ENCODE assay signal across 14 mouse cellular contexts in the genomic region with DNA sequence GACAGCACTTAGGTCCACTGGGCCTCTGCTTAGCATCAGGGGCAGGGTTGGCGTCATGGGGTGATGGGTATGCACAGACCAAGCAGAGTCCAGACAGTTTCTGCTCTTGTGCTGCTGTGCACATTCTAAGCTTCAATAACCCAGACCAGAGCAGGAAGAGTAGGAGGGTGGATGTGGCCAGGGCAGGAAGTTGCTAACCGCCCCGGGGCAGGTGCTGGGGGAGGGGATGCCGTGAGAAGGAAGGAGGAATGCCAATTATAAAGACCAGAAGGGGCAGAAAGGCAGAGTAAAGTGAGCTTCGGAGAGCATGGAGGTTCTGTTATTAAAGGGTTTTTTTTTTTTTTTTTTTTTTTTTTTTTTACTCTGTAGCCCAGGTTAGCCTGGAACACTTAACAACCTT. TPM values are rescaled to one million over a fixed set of nuclear protein-coding genes. Genes with fewer than 3 reads are reported as not detected.
DNase-seq lines count a peak whose midpoint lies in the region; ATAC-seq and TF ChIP-seq lines count a peak whose summit lies in the region.
"Had no signal": no experiment of that assay in that cellular context is flagged by ENCODE, and none has a peak within 500 bp of the region (broad histone marks: within the 10 kb centered on the region; RNA-seq: fewer than 3 reads in every experiment).

No protein-coding gene starts in this region.

- TF ChIP-seq RAD21 in MEL (IDR thresholded peaks at IDR 0.05; ENCODE audit: low read depth, low read length): no peak

- H3K4me2 ChIP-seq in heart, embryonic 11.5 days: no peak overlapping the region
- H3K4me2 ChIP-seq: embryonic facial prominence, embryonic 12.5 days had no signal

- H3K9me3 ChIP-seq in heart, embryonic 11.5 days (replicated peaks; ENCODE audit: control insufficient read depth, low read length): no peaks in the 10 kb centered on the region
- no peaks in the 10 kb centered on the region for H3K9me3 ChIP-seq in MEL (replicated peaks; ENCODE audit: insufficient read depth, low read length)
- H3K9me3 ChIP-seq in forebrain, embryonic 10.5 days: no peaks in the 10 kb centered on the region
- H3K9me3 ChIP-seq: embryonic facial prominence, embryonic 12.5 days had no signal

- H3K4me1 ChIP-seq in heart, embryonic 11.5 days (ENCODE audit: control insufficient read depth, insufficient read depth, low read length): peaks cover 34% of the 10 kb centered on the region
- peaks cover 13 to 25% of the 10 kb centered on the region in 2 experiments for H3K4me1 ChIP-seq in MEL (ENCODE audit: control insufficient read depth in 1 of 2, insufficient read depth in 2 of 2, low read length in 2 of 2)
- peaks cover 35% of the 10 kb centered on the region for H3K4me1 ChIP-seq in thymus, adult 2 months (replicated peaks; ENCODE audit: control insufficient read depth, insufficient read depth, low read length)
- peaks cover 29% of the 10 kb centered on the region for H3K4me1 ChIP-seq in forebrain, embryonic 10.5 days

- DNase-seq in heart, adult 9 months (ENCODE audit: low spot score in 2 of 2): no peak
- DNase-seq in MEL (ENCODE audit: low read depth, low spot score): peak; percentile 74
- peak; percentile 61 for DNase-seq in lung, postnatal 36 days
- peak; percentile 91 for DNase-seq in thymus, adult 2 months
- DNase-seq in c-Kit-positive CD71-positive TER-119-positive erythroid progenitor cells, embryonic 14.5 days (ENCODE audit: low spot score): no peak
- no peak for DNase-seq in gastrocnemius, postnatal 36 days
- DNase-seq in forebrain, embryonic 10.5 days (ENCODE audit: extremely low spot score, low spot score): no peak
- DNase-seq: gastrocnemius, postnatal 14 days; right cerebral cortex, adult 18-20 months had no signal

- peak in 1 of 2 experiments; percentile 67; a peak in 3 of 4 replicates for TF ChIP-seq EP300 in MEL (IDR thresholded peaks at IDR 0.05; ENCODE audit: low read depth in 1 of 2, low read length in 2 of 2)

- H3K9ac ChIP-seq in heart, embryonic 11.5 days (ENCODE audit: low read depth, low read length): no peak overlapping the region
- peak overlapping the region; percentile 68 for H3K9ac ChIP-seq in MEL (ENCODE audit: control insufficient read depth, low read depth, low read length, poor library complexity, severe bottlenecking)
- H3K9ac ChIP-seq: embryonic facial prominence, embryonic 12.5 days had no signal

- H3K27me3 ChIP-seq in heart, embryonic 11.5 days (ENCODE audit: control insufficient read depth, insufficient read depth, low read length): no peaks in the 10 kb centered on the region
- H3K27me3 ChIP-seq in MEL (ENCODE audit: control insufficient read depth in 1 of 2, insufficient read depth in 2 of 2, low read length in 2 of 2): no peaks in the 10 kb centered on the region
- H3K27me3 ChIP-seq in thymus, adult 2 months (ENCODE audit: control insufficient read depth, insufficient read depth, low read length): no peaks in the 10 kb centered on the region
- peaks cover 6% of the 10 kb centered on the region; the same call in 1 of the 2 replicates for H3K27me3 ChIP-seq in forebrain, embryonic 10.5 days (ENCODE audit: poor library complexity, severe bottlenecking)

- H3K4me3 ChIP-seq in heart, embryonic 11.5 days (ENCODE audit: low read depth, low read length): no peak overlapping the region
- H3K4me3 ChIP-seq in MEL (ENCODE audit: control insufficient read depth in 1 of 2, insufficient read depth in 1 of 2, low read depth in 2 of 2, low read length in 2 of 2): peak overlapping the region; percentile 47 to 72
- H3K4me3 ChIP-seq in thymus, adult 2 months (ENCODE audit: control insufficient read depth, insufficient read depth, low read length): peak overlapping the region; percentile 69
- no peak overlapping the region for H3K4me3 ChIP-seq in forebrain, embryonic 10.5 days
- H3K4me3 ChIP-seq: embryonic facial prominence, embryonic 12.5 days had no signal

- no peaks in the 10 kb centered on the region; the same call in none of the 2 replicates for H3K79me2 ChIP-seq in MEL (ENCODE audit: control insufficient read depth, insufficient read depth, low read length, poor library complexity)

- no peaks in the 10 kb centered on the region for H3K36me3 ChIP-seq in heart, embryonic 11.5 days (ENCODE audit: control insufficient read depth, insufficient read depth, low read length)
- H3K36me3 ChIP-seq in MEL (ENCODE audit: control insufficient read depth in 1 of 2, insufficient read depth in 2 of 2, low read length in 2 of 2): peaks cover 0 to 15% of the 10 kb centered on the region in 2 experiments; a peak in 2 of 4 replicates
- H3K36me3 ChIP-seq in thymus, adult 2 months (ENCODE audit: control insufficient read depth, insufficient read depth, low read length): peaks cover 13% of the 10 kb centered on the region
- H3K36me3 ChIP-seq in forebrain, embryonic 10.5 days (replicated peaks): peaks cover 3% of the 10 kb centered on the region

- no peak for TF ChIP-seq CTCF in MEL (IDR thresholded peaks at IDR 0.05 in 2 of 3, conservative IDR thresholded peaks at IDR 0.05 in 1 of 3; ENCODE audit: control insufficient read depth in 1 of 3, insufficient read depth in 1 of 3, low read depth in 2 of 3, low read length in 3 of 3, poor library complexity in 1 of 3, severe bottlenecking in 1 of 3)
- TF ChIP-seq CTCF in thymus, adult 2 months (IDR thresholded peaks at IDR 0.05; ENCODE audit: borderline replicate concordance, control insufficient read depth, extremely low read depth, insufficient read depth, low read length, poor library complexity): no peak

- ATAC-seq in heart, embryonic 11.5 days (replicated peaks; ENCODE audit: insufficient number of reproducible peaks, low FRiP score, low TSS enrichment): no peak
- ATAC-seq: intestine, embryonic 16.5 days had no signal

- intact Hi-C loops in gastrocnemius, postnatal 36 days (cut with DNase I): no loop called here

- WGBS in heart, embryonic 11.5 days (ENCODE audit: insufficient replicate concordance): 71% methylated on average over 5 of the region's 5 CpGs
- WGBS in thymus, adult 2 months: 3% methylated on average over 5 of the region's 5 CpGs
- 78% methylated on average over 5 of the region's 5 CpGs for WGBS in forebrain, embryonic 10.5 days

- H3K27ac ChIP-seq in heart, embryonic 11.5 days (ENCODE audit: low read depth, low read length): 0 out of 2 replicates have a peak overlapping the region, but pooled peaks have one; percentile 2
- H3K27ac ChIP-seq in MEL (ENCODE audit: control insufficient read depth, low read depth, low read length): peak overlapping the region; percentile 71
- peak overlapping the region; percentile 100 for H3K27ac ChIP-seq in thymus, adult 2 months (ENCODE audit: control insufficient read depth, insufficient read depth, low read length)
- no peak overlapping the region for H3K27ac ChIP-seq in forebrain, embryonic 10.5 days
- H3K27ac ChIP-seq: embryonic facial prominence, embryonic 12.5 days had no signal

- TF ChIP-seq POLR2A in MEL (IDR thresholded peaks at IDR 0.05; ENCODE audit: control insufficient read depth in 1 of 2, insufficient read depth in 1 of 2, low read depth in 1 of 2, low read length in 2 of 2, poor library complexity in 1 of 2): 0 out of 4 replicates have a peak, but pooled peaks of 1 of the 2 experiments have one; percentile 14
- 0 out of 2 replicates have a peak, but pooled peaks have one; percentile 9 for TF ChIP-seq POLR2A in thymus, adult 2 months (IDR thresholded peaks at IDR 0.05; ENCODE audit: control insufficient read depth, extremely low read depth, insufficient read depth, low read length, poor library complexity)

RNA-seq across cellular contexts. Expression of gene Acap1, which starts 0.7 kb away (rescaled TPM):
- polyA plus RNA-seq in heart, embryonic 11.5 days (2014; fragmentation: Nextera tagmentation; extraction: Ambion mirVana): 7.2 and 8.1 TPM in 2 replicates
- total RNA-seq in MEL (2012; rRNA removed): 20.7 and 33.4 TPM in 2 replicates
- 10 to 100 TPM in 1 of 2 experiments, not detected in 1; 42.2 TPM for polyA plus RNA-seq in MEL (2012; ENCODE audit: insufficient read depth in 1 of 2, insufficient read length in 2 of 2, low read depth in 1 of 2, low replicate concordance in 2 of 2, missing spikeins in 1 of 2)
- polyA plus RNA-seq in thymus, adult 2 months (2012; rRNA removed): 405 and 462 TPM in 2 replicates
- 1 to 10 TPM in 1 of 2 experiments, under 1 TPM in 1; 0.27 to 1.1 TPM for total RNA-seq in gastrocnemius, postnatal 36 days (2021)
- 0.84 and 1.3 TPM in 2 replicates for polyA plus RNA-seq in forebrain, embryonic 10.5 days (2016; fragmentation: Nextera tagmentation; extraction: Ambion mirVana)

RNA-seq across cellular contexts. Expression of gene 2810408A11Rik, which starts 6.1 kb away (rescaled TPM):
- polyA plus RNA-seq in heart, embryonic 11.5 days (2014; fragmentation: Nextera tagmentation; extraction: Ambion mirVana): 5.3 and 5.8 TPM in 2 replicates
- total RNA-seq in MEL (2012; rRNA removed): 0.69 and 0.81 TPM in 2 replicates
- 1 to 10 TPM in 1 of 2 experiments, not detected in 1; 1.3 TPM for polyA plus RNA-seq in MEL (2012; ENCODE audit: insufficient read depth in 1 of 2, insufficient read length in 2 of 2, low read depth in 1 of 2, low replicate concordance in 2 of 2, missing spikeins in 1 of 2)
- polyA plus RNA-seq in thymus, adult 2 months (2012; rRNA removed): 7.1 and 10.2 TPM in 2 replicates
- under 1 TPM in 1 of 2 experiments, not detected in 1; 0.59 TPM for total RNA-seq in gastrocnemius, postnatal 36 days (2021)
- polyA plus RNA-seq in forebrain, embryonic 10.5 days (2016; fragmentation: Nextera tagmentation; extraction: Ambion mirVana): 11.9 and 12.2 TPM in 2 replicates

RNA-seq across cellular contexts. Expression of gene Neurl4, which starts 6.2 kb away (rescaled TPM):
- 9.3 and 10.8 TPM in 2 replicates for polyA plus RNA-seq in heart, embryonic 11.5 days (2014; fragmentation: Nextera tagmentation; extraction: Ambion mirVana)
- total RNA-seq in MEL (2012; rRNA removed): 47.3 and 58.0 TPM in 2 replicates
- polyA plus RNA-seq in MEL (2012; ENCODE audit: insufficient read depth in 1 of 2, insufficient read length in 2 of 2, low read depth in 1 of 2, low replicate concordance in 2 of 2, missing spikeins in 1 of 2): 10 to 100 TPM in 1 of 2 experiments, not detected in 1; 50.9 TPM
- polyA plus RNA-seq in thymus, adult 2 months (2012; rRNA removed): 85.3 and 90.7 TPM in 2 replicates
- total RNA-seq in gastrocnemius, postnatal 36 days (2021): 10 to 100 TPM; 22.9 to 23.1 TPM
- polyA plus RNA-seq in forebrain, embryonic 10.5 days (2016; fragmentation: Nextera tagmentation; extraction: Ambion mirVana): 14.3 and 14.8 TPM in 2 replicates

RNA-seq across cellular contexts. Expression of gene Kctd11, which starts 13.5 kb away (rescaled TPM):
- 3.3 and 3.8 TPM in 2 replicates for polyA plus RNA-seq in heart, embryonic 11.5 days (2014; fragmentation: Nextera tagmentation; extraction: Ambion mirVana)
- 0.19 and 0.26 TPM in 2 replicates for total RNA-seq in MEL (2012; rRNA removed)
- polyA plus RNA-seq in MEL (2012; ENCODE audit: insufficient read depth in 1 of 2, insufficient read length in 2 of 2, low read depth in 1 of 2, low replicate concordance in 2 of 2, missing spikeins in 1 of 2): under 1 TPM in 1 of 2 experiments, not detected in 1; 0.49 TPM
- 6.2 and 8.0 TPM in 2 replicates for polyA plus RNA-seq in thymus, adult 2 months (2012; rRNA removed)
- total RNA-seq in gastrocnemius, postnatal 36 days (2021): 1 to 10 TPM; 1.3 to 1.5 TPM
- polyA plus RNA-seq in forebrain, embryonic 10.5 days (2016; fragmentation: Nextera tagmentation; extraction: Ambion mirVana): 4.8 and 6.7 TPM in 2 replicates

RNA-seq across cellular contexts. Expression of gene Tmem95, which starts 16.9 kb away (rescaled TPM):
- not detected in 2 replicates for polyA plus RNA-seq in heart, embryonic 11.5 days (2014; fragmentation: Nextera tagmentation; extraction: Ambion mirVana)
- not detected in 2 replicates for total RNA-seq in MEL (2012; rRNA removed)
- not detected for polyA plus RNA-seq in MEL (2012; ENCODE audit: insufficient read depth in 1 of 2, insufficient read length in 2 of 2, low read depth in 1 of 2, low replicate concordance in 2 of 2, missing spikeins in 1 of 2)
- not detected in 2 replicates for polyA plus RNA-seq in thymus, adult 2 months (2012; rRNA removed)
- not detected for total RNA-seq in gastrocnemius, postnatal 36 days (2021)
- not detected in 2 replicates for polyA plus RNA-seq in forebrain, embryonic 10.5 days (2016; fragmentation: Nextera tagmentation; extraction: Ambion mirVana)
- total RNA-seq: gastrocnemius, postnatal 14 days had no signal
- polyA plus RNA-seq: brain, embryonic 14.5 days; embryonic facial prominence, embryonic 12.5 days; intestine, embryonic 16.5 days; limb, embryonic 11.5 days had no signal

Comparison
In these comparisons a context has a peak if more than half of its experiments do, and no peak if none do; other contexts are left out.
1. H3K4me3 ChIP-seq: peak in MEL (2 of 2) and thymus, adult 2 months (single experiment); none in heart, embryonic 11.5 days (single experiment) and forebrain, embryonic 10.5 days (single experiment).
2. DNase-seq: peak in MEL (single experiment), lung, postnatal 36 days (single experiment) and thymus, adult 2 months (single experiment); none in heart, adult 9 months (0 of 2), c-Kit-positive CD71-positive TER-119-positive erythroid progenitor cells, embryonic 14.5 days (single experiment), gastrocnemius, postnatal 36 days (0 of 2) and forebrain, embryonic 10.5 days (single experiment).